In the genomic region with DNA sequence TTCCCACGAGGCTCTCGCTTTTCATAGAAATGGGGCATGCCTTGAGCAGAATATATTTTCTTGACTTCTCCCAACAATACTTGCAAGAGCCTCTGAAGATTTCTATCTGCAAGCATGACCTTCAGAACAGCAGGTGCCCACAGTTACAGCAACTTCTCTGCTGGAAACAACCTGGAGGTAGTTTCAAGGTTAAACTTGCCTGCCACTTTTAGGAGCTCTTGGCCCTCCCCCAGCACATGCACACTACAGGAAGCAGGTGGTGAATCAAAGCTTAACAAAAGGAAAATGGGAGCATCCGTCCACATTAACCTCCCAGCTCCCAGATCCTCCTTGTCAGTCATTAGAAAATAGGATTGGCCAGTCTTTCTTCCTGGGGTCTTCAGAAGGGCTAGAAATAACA, we compare ENCODE assay signal across 18 mouse cellular contexts.
DNase-seq lines count a peak whose midpoint lies in the region.
"Had no signal": no experiment of that assay in that cellular context is flagged by ENCODE, and none has a peak within 500 bp of the region (broad histone marks: within the 10 kb centered on the region; RNA-seq: fewer than 3 reads in every experiment).

No protein-coding gene starts in this region.

- DNase-seq in kidney, postnatal 10 days, result peak; percentile 18
- DNase-seq in kidney, adult 9 months, result no peak
- DNase-seq in ES-CJ7 (ENCODE audit: low read depth, low spot score), result peak; percentile 81
- DNase-seq in R1 (ENCODE audit: low read depth, low spot score), result peak; percentile 86
- no peak for DNase-seq in left cerebral cortex, adult 9 months (ENCODE audit: low spot score in 2 of 2)
- no peak for DNase-seq in cerebellum, adult 11 months
- DNase-seq: adrenal gland, adult 2 months; adrenal gland, postnatal 14 days; B cell, adult 2 months; cerebellum, adult 18-20 months; cerebellum, adult 9-10 months; cerebellum, postnatal 14 days; forebrain, postnatal 0 days; gastrocnemius, adult 2 months; gastrocnemius, postnatal 14 days; heart, adult 11 months; heart, postnatal 10 days; heart, postnatal 36 days had no signal

Comparison
In these comparisons a context has a peak if more than half of its experiments do, and no peak if none do; other contexts are left out.
1. DNase-seq: peak in kidney, postnatal 10 days (single experiment), ES-CJ7 (single experiment) and R1 (single experiment); none in kidney, adult 9 months (single experiment), left cerebral cortex, adult 9 months (0 of 2) and cerebellum, adult 11 months (single experiment).